Mouse (Mus musculus) brain, adult 2 months (tissue): Measurements from ENCODE around the gene Slc39a11.
A peak's percentile ranks its signal among the peaks of the same experiment; 100 is the strongest.

Experiments used
- DNase-seq: peaks from one replicate; pipeline ENCODE4 v3.0.0; 2011; ENCODE audit warnings: low read depth, low spot score

Slc39a11 gene

GRCm38 (mm10) chr11:113632303-113632702 is 17.6 kb downstream of the Slc39a11 start:
- DNase-seq = no peak

- DNase-seq = no peak
Observed at GRCm38 (mm10) chr11:113631862-113632261, 18.0 kb downstream of the Slc39a11 start.

- no peak for DNase-seq
Observed at GRCm38 (mm10) chr11:113631302-113631701, 18.6 kb downstream of the Slc39a11 start.

- DNase-seq = peak; percentile 69
Observed at GRCm38 (mm10) chr11:113630642-113631041, 19.2 kb downstream of the Slc39a11 start.

- DNase-seq = no peak
Observed at GRCm38 (mm10) chr11:113627785-113628184, 22.1 kb downstream of the Slc39a11 start.

- DNase-seq = no peak
Observed at GRCm38 (mm10) chr11:113625437-113625836, 24.4 kb downstream of the Slc39a11 start.

- no peak for DNase-seq
Observed at GRCm38 (mm10) chr11:113622028-113622427, 27.9 kb downstream of the Slc39a11 start.

- no peak for DNase-seq
Observed at GRCm38 (mm10) chr11:113621001-113621400, 28.9 kb downstream of the Slc39a11 start.

GRCm38 (mm10) chr11:113619420-113620080 is 30.3 kb downstream of the Slc39a11 start:
- no peak for DNase-seq

GRCm38 (mm10) chr11:113618672-113619419 is 31.0 kb downstream of the Slc39a11 start, which contains the start of gene Sstr2:
Gene Sstr2, plus strand, starts transcription at chr11:113619342.
- peak; percentile 71 for DNase-seq

GRCm38 (mm10) chr11:113618303-113618671 is 31.6 kb downstream of the Slc39a11 start:
- DNase-seq = no peak

- peak; percentile 68 for DNase-seq
Observed at GRCm38 (mm10) chr11:113617132-113617911, 32.6 kb downstream of the Slc39a11 start.

- no peak for DNase-seq
Observed at GRCm38 (mm10) chr11:113614476-113614875, 35.4 kb downstream of the Slc39a11 start.

GRCm38 (mm10) chr11:113611664-113612611 is 37.9 kb downstream of the Slc39a11 start:
- peak; percentile 69 for DNase-seq

GRCm38 (mm10) chr11:113611112-113611646 is 38.7 kb downstream of the Slc39a11 start:
- peak; percentile 77 for DNase-seq

- peak; percentile 35 for DNase-seq
Observed at GRCm38 (mm10) chr11:113610266-113610665, 39.6 kb downstream of the Slc39a11 start.

GRCm38 (mm10) chr11:113609581-113609980 is 40.3 kb downstream of the Slc39a11 start:
- DNase-seq = no peak

- DNase-seq = no peak
Observed at GRCm38 (mm10) chr11:113607556-113607955, 42.3 kb downstream of the Slc39a11 start.

GRCm38 (mm10) chr11:113601616-113602343 is 48.1 kb downstream of the Slc39a11 start:
- no peak for DNase-seq
